Mouse (Mus musculus): Measurements from ENCODE around the gene Atg7.
A peak's percentile ranks its signal among the peaks of the same experiment; 100 is the strongest.
"Not testable (repeated sequence)": the region's sequence is repeated elsewhere in the genome, so short reads cannot be mapped to it uniquely, and the experiment has no call there.

Gene Atg7

DNA sequence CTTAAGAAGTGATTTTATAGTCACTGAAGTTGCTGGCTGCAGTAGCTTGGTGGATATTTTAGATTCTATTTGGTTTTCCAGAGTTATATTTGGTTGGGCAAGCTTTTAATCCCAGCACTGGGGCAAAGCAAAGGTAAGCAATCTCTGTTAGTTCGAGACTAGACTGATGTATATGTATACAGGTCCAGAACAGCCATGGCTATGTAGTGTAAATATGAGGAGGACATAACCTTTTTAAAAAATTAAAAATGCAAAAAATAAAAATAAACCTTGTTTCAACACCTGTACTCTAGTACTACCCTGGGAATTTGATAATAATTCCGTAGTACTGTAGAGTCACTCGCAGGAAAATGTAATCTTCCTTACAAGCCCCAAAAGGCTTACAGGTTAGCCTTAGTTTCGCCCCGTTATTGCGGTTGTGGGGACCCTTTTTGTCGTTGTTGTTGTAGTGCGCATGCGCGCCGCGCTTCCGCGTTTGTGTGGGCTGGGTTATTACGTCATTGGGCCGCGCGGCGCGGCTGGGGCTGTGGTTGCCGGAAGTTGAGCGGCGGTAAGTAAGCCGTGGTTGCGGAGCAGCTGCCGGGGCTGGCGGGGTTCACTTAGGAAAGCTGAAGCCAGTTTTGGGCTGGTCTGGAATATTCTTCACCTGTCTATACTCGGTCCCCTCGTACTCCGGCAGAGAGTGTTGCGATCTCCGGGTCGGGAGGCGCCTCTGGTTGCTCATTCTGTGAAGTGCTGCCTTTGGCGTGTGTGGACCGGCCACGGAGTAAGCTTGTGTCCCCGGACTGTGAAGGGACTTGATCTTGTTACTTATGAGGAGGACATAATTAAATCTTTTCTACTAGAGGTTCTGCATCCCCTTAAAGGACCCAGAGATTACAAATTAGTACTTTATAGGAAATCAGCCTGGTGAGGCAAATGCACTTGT is at the start of gene Atg7:
Atg7 (plus strand) TSS at position 497 of the 928 bp plus-strand sequence.
- peak; percentile 80 for DNase-seq (ENCODE audit: extremely low read depth, low read depth)

DNA sequence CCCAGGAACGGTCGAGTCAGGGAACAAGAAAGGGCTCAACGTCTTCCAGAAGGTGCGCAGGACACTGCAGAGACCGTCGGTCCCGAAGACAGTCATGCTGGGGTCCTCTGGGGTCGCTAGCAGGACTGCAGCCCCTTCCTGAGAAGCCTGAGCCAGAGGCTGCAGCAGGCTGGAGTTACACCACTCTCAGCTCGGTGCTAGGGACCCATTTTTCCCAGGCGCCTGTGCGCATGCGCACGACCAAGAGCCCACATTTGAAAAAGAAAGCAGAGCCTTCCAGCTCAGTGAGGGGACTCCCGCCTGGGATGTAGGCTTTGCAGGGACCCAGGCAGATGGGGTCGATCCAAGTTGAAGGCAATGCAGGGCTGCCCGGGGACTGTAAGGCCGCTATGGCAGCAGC is 28.8 kb upstream of the Atg7 start:
- DNase-seq (ENCODE audit: extremely low read depth, low read depth), result not testable (repeated sequence)

DNA sequence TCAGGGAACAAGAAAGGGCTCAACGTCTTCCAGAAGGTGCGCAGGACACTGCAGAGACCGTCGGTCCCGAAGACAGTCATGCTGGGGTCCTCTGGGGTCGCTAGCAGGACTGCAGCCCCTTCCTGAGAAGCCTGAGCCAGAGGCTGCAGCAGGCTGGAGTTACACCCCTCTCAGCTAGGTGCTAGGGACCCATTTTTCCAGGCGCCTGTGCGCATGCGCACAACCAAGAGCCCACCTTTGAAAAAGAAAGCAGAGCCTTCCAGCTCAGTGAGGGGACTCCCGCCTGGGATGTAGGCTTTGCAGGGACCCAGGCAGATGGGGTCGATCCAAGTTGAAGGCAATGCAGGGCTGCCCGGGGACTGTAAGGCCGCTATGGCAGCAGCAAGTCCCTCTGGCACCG is 9.0 kb upstream of the Atg7 start:
- not testable (repeated sequence) for DNase-seq (ENCODE audit: extremely low read depth, low read depth)

DNA sequence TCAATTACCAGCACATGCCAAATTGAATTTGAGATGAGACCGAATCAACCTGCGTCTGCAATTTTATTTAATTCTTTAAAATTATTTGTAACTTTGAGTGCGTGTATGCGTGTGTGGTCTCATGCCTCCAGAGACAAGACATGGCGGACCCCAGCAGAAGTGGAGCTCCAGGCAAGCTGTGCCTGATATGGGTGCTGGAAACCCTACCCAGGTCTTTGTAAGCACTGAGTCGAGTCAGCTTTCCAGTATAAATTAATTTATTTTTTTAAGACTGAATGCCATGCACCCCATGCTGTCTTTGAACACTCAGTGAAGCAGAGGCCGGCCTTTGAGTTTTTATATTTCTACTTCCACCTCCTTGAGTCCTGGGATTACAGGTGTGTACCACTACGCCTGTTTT is 819 bp downstream of the Atg7 start:
- DNase-seq (ENCODE audit: extremely low read depth, low read depth), result no peak

- DNase-seq (ENCODE audit: extremely low read depth, low read depth), result no peak
Measured at GRCm38 (mm10) chr6:114644531-114644930, 1.6 kb downstream of the Atg7 start.

GRCm38 (mm10) chr6:114646201-114646600 is 3.3 kb downstream of the Atg7 start:
- DNase-seq (ENCODE audit: extremely low read depth, low read depth), result no peak

DNA sequence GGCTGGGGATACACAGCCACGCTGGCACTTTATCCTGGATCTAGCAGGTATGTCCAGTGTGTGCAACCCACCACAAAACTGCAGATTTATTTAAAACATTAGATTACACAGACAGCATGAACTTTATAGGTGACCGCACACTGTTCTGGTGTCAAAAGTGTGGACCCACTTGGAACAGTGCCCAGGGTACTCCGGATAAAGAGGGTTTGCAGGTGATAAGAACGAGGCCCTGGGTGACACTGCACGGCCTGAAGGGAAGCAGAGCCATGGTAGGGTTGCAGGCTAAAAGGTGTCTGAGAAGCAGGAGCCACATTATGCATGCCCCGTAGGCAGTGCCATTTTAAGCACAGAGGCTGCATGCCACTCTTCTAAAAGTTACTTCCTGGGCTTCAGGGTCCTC is 4.1 kb downstream of the Atg7 start:
- no peak for DNase-seq (ENCODE audit: extremely low read depth, low read depth)

GRCm38 (mm10) chr6:114648352-114649030 is 5.6 kb downstream of the Atg7 start:
- no peak for DNase-seq (ENCODE audit: extremely low read depth, low read depth)

- DNase-seq (ENCODE audit: extremely low read depth, low read depth), result no peak
Measured at GRCm38 (mm10) chr6:114652209-114652608, 9.3 kb downstream of the Atg7 start.

GRCm38 (mm10) chr6:114656826-114657600 is 14.1 kb downstream of the Atg7 start:
- DNase-seq (ENCODE audit: extremely low read depth, low read depth), result no peak

DNA sequence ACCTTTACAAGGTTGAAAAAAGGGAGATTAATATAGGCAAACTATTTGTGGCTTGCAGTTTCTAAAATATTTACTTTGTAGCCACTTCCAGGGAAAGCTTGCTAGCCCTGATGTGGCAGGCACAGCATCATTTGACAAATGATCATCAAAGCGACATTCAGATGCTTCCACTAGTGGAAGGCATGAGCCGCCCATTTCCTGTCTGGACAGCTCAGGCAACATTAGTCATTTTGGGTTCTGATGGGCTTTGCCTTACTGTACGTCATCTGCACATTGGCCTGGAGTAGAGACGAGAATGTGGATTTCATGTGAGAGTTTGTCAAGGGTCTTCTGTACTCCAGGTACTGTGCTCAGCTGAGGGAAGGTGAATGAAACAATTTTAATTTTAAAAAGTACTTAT is 14.9 kb downstream of the Atg7 start:
- DNase-seq (ENCODE audit: extremely low read depth, low read depth), result no peak

- no peak for DNase-seq (ENCODE audit: extremely low read depth, low read depth)
Measured at GRCm38 (mm10) chr6:114659278-114659991, 16.5 kb downstream of the Atg7 start.

- DNase-seq (ENCODE audit: extremely low read depth, low read depth), result peak; percentile 56
Measured at GRCm38 (mm10) chr6:114659992-114660800, 17.3 kb downstream of the Atg7 start.

- DNase-seq (ENCODE audit: extremely low read depth, low read depth), result no peak
Measured at GRCm38 (mm10) chr6:114663707-114664106, 20.8 kb downstream of the Atg7 start.

- DNase-seq (ENCODE audit: extremely low read depth, low read depth), result no peak
Measured at GRCm38 (mm10) chr6:114664716-114665115, 21.8 kb downstream of the Atg7 start.

GRCm38 (mm10) chr6:114667518-114667917 is 24.6 kb downstream of the Atg7 start:
- no peak for DNase-seq (ENCODE audit: extremely low read depth, low read depth)

- no peak for DNase-seq (ENCODE audit: extremely low read depth, low read depth)
Measured at GRCm38 (mm10) chr6:114674771-114675170, 31.9 kb downstream of the Atg7 start.

- DNase-seq (ENCODE audit: extremely low read depth, low read depth), result no peak
Measured at GRCm38 (mm10) chr6:114676091-114676490, 33.2 kb downstream of the Atg7 start.

DNA sequence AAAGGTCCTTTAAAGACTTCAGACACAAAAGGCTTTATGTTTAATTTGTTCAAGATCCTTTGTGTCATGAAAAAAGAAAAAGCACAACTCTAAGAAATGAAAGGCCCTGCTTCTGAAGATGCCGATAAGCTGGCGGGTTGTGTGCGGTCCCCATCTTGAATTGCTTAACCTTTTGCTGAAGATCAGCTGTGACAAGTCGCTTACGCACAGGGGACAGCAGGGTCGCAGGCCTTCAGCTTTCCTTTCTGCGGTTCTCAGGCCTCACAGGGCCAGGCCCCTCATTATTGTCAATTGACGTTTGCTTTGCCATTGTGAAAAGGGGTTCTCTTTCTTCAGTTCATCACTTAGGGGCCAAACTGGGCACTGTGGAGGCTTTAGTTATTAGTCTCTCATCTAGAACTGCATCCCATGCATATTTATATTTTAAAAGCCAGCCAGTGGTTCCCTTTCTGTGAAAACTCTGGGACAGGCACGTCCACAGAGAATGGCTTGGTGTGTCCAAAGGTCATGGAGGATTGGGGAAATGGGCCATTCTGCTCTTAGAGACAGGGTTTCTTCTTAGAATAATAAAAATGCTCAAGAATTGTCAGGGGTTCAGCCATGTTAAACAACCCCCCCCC is 39.3 kb downstream of the Atg7 start:
- DNase-seq (ENCODE audit: extremely low read depth, low read depth), result no peak

DNA sequence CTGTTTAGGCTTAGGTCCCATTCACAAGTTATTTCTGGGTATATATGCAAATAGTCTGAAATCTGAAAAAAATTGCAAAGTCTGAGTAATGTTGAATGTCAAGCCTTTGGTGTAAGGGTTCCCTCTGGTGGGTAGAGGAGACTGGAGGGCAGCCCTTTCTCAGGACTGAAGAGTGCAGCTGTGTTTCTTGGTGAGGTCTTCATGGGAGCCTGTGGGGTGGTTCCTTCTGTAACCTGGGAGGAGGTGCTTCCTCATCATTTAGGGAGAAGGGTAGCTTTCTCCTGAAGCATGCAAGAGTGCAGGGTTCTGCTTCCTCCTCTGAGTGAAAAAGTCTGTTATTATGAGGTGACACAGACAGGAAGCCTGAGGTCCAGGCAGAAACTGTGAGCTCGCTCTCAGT is 40.8 kb downstream of the Atg7 start:
- no peak for DNase-seq (ENCODE audit: extremely low read depth, low read depth)

Measured in MEL-GATA-1-ER (cell line).